Mouse (Mus musculus): ENCODE data around the gene Hist1h3c. TPM values are rescaled to one million over a fixed set of nuclear protein-coding genes. Genes with fewer than 3 reads are reported as not detected.
"Not testable (repeated sequence)": the region's sequence is repeated elsewhere in the genome, so short reads cannot be mapped to it uniquely, and the experiment has no call there.

The Hist1h3c gene
- polyA plus RNA-seq, 1 experiment from 2014 or later, result 7.9 TPM

GRCm38 (mm10) chr13:23709714-23710373 is 35.6 kb downstream of the Hist1h3c start:
- H3K27me3 ChIP-seq, result peaks cover 11% of the 10 kb centered on the region; the same call in 1 of the 2 replicates

DNA sequence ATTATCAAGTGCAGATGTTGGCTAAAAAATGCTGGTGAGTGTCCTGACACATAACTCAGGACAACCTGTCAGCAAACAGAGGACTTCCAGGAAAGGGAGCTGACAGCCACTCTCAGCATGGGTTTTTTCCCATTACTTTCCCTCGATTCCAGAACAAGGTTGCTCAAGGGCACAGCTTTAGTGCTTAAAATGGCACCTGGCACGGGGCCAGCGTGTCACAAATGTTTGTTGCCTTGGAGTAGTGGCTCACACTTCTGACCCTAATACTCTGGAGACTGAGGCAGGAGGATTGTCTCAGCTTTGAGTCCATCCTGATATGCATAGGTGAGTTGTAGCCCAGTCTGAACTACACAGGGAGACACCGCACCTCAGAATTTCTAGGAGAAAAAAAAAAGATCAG is 36.7 kb downstream of the Hist1h3c start:
- no peaks in the 10 kb centered on the region for H3K36me3 ChIP-seq
- peaks cover 16% of the 10 kb centered on the region for H3K4me1 ChIP-seq
- H3K9me3 ChIP-seq, result no peaks in the 10 kb centered on the region
- WGBS, result 84% methylated on average over 4 of the region's 4 CpGs
- H3K27ac ChIP-seq (replicated peaks), result no peak overlapping the region
- no peak overlapping the region for H3K9ac ChIP-seq (replicated peaks)
- H3K4me2 ChIP-seq (replicated peaks), result no peak overlapping the region
- no peak overlapping the region for H3K4me3 ChIP-seq
- peaks cover 11% of the 10 kb centered on the region; the same call in 1 of the 2 replicates for H3K27me3 ChIP-seq
- no peak for ATAC-seq (ENCODE audit: low FRiP score, low read depth)

More at GRCm38 (mm10) chr13:23709714-23710373, 35.6 kb downstream of the Hist1h3c start:
- H3K4me1 ChIP-seq, result peaks cover 16% of the 10 kb centered on the region
- ATAC-seq (ENCODE audit: low FRiP score, low read depth), result no peak
- H3K27ac ChIP-seq (replicated peaks), result no peak overlapping the region
- peak overlapping the region; percentile 37; the same call in 1 of the 2 replicates for H3K9ac ChIP-seq (replicated peaks)
- WGBS, result 23% methylated on average over 11 of the region's 15 CpGs
- no peaks in the 10 kb centered on the region for H3K9me3 ChIP-seq
- no peaks in the 10 kb centered on the region for H3K36me3 ChIP-seq
- peak overlapping the region; percentile 34 for H3K4me3 ChIP-seq
- H3K4me2 ChIP-seq (replicated peaks), result peak overlapping the region; percentile 57

DNA sequence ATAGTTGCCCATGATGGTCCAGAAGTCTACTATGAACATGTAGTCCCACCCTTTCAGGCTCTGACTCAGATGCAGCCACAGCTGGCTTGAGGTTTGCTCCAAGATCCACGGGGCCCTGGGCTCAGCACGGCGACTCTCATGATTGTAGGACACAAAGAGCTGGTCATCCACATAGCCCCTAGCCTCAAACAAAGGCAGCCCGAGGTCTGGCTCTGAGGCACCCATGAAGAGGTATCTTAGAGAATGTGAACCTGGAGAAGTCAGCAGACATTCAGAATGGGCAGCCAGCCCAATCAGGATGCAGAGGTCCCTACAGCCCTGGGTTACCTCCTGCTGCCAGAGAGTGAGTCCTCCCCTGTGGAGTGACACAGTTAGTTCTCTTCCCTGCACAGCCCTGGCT is 37.4 kb downstream of the Hist1h3c start:
- H3K4me3 ChIP-seq, result no peak overlapping the region
- H3K27ac ChIP-seq (replicated peaks), result no peak overlapping the region
- peaks cover 16% of the 10 kb centered on the region for H3K4me1 ChIP-seq
- H3K4me2 ChIP-seq (replicated peaks), result no peak overlapping the region
- H3K27me3 ChIP-seq, result peaks cover 11% of the 10 kb centered on the region; the same call in 1 of the 2 replicates
- ATAC-seq (ENCODE audit: low FRiP score, low read depth), result no peak
- WGBS, result 79% methylated on average over 4 of the region's 4 CpGs
- no peaks in the 10 kb centered on the region for H3K36me3 ChIP-seq
- H3K9me3 ChIP-seq, result no peaks in the 10 kb centered on the region
- H3K9ac ChIP-seq (replicated peaks), result no peak overlapping the region

DNA sequence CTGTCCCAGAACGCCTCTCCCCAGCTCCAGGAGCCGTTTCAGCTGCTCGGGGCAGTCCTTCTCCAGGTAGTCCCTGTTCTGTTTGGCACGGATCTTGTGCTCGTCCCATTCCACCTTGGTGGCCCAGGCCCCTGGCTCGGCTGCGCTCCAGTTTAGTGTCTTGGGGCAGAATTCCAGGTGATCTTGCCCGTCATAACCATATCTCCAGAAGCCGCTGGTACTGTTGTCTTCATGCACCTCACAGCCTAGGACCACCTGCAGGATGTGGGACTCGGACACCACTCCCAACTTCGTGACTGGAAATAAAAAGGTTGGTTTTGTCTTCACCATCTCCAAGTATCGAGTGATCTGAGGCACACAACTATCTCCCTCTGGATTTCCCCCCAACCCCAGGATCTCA is 38.6 kb downstream of the Hist1h3c start:
- no peak overlapping the region for H3K9ac ChIP-seq (replicated peaks)
- H3K27ac ChIP-seq (replicated peaks), result no peak overlapping the region
- 94% methylated on average over 12 of the region's 12 CpGs for WGBS
- H3K9me3 ChIP-seq, result no peaks in the 10 kb centered on the region
- H3K4me1 ChIP-seq, result peaks cover 16% of the 10 kb centered on the region
- peaks cover 11% of the 10 kb centered on the region; the same call in 1 of the 2 replicates for H3K27me3 ChIP-seq
- no peak overlapping the region for H3K4me2 ChIP-seq (replicated peaks)
- ATAC-seq (ENCODE audit: low FRiP score, low read depth), result no peak
- H3K4me3 ChIP-seq, result no peak overlapping the region
- H3K36me3 ChIP-seq, result no peaks in the 10 kb centered on the region

- no peak for ATAC-seq (ENCODE audit: low FRiP score, low read depth)
- peaks cover 16% of the 10 kb centered on the region for H3K4me1 ChIP-seq
- no peak overlapping the region for H3K27ac ChIP-seq (replicated peaks)
- H3K4me2 ChIP-seq (replicated peaks), result no peak overlapping the region
- H3K27me3 ChIP-seq, result peaks cover 6% of the 10 kb centered on the region; the same call in 1 of the 2 replicates
- H3K36me3 ChIP-seq, result no peaks in the 10 kb centered on the region
- no peak overlapping the region for H3K9ac ChIP-seq (replicated peaks)
- no peaks in the 10 kb centered on the region for H3K9me3 ChIP-seq
- H3K4me3 ChIP-seq, result no peak overlapping the region
- 92% methylated on average over 7 of the region's 7 CpGs for WGBS
Observed at GRCm38 (mm10) chr13:23705751-23706356, 39.5 kb downstream of the Hist1h3c start.

DNA sequence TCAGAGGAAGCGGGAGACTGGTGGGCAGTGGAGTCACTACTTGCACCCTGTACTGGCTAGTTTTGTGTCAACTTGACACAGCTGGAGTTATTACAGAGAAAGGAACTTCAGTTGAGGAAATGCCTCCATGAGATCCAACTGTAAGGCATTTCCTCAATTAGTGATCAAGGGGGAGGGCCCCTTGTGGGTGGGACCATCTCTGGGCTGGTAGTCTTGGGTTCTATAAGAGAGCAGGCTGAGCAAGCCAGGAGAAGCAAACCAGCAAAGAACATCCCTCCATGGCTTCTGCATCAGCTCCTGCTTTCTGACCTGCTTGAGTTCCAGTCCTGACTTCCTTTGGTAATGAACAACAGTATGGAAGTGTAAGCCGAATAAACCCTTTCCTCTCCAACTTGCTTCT is 42.6 kb downstream of the Hist1h3c start:
- not testable (repeated sequence) for H3K4me2 ChIP-seq (replicated peaks); H3K9me3 ChIP-seq; H3K4me1 ChIP-seq; H3K27ac ChIP-seq (replicated peaks); H3K9ac ChIP-seq (replicated peaks); ATAC-seq (ENCODE audit: low FRiP score, low read depth); H3K36me3 ChIP-seq; H3K4me3 ChIP-seq; H3K27me3 ChIP-seq
- WGBS, result 90% methylated on average over 2 of the region's 2 CpGs

GRCm38 (mm10) chr13:23702220-23702619 is 43.2 kb downstream of the Hist1h3c start:
- no peak overlapping the region for H3K4me2 ChIP-seq (replicated peaks)
- H3K27ac ChIP-seq (replicated peaks), result no peak overlapping the region
- H3K4me1 ChIP-seq, result 0 out of 2 replicates have a peak, but pooled peaks cover 5% of the 10 kb centered on the region
- no peak overlapping the region for H3K4me3 ChIP-seq
- no peaks in the 10 kb centered on the region for H3K9me3 ChIP-seq
- no peaks in the 10 kb centered on the region for H3K27me3 ChIP-seq
- ATAC-seq (ENCODE audit: low FRiP score, low read depth), result no peak
- H3K9ac ChIP-seq (replicated peaks), result no peak overlapping the region
- no peaks in the 10 kb centered on the region for H3K36me3 ChIP-seq
- WGBS, result 87% methylated on average over 4 of the region's 4 CpGs

DNA sequence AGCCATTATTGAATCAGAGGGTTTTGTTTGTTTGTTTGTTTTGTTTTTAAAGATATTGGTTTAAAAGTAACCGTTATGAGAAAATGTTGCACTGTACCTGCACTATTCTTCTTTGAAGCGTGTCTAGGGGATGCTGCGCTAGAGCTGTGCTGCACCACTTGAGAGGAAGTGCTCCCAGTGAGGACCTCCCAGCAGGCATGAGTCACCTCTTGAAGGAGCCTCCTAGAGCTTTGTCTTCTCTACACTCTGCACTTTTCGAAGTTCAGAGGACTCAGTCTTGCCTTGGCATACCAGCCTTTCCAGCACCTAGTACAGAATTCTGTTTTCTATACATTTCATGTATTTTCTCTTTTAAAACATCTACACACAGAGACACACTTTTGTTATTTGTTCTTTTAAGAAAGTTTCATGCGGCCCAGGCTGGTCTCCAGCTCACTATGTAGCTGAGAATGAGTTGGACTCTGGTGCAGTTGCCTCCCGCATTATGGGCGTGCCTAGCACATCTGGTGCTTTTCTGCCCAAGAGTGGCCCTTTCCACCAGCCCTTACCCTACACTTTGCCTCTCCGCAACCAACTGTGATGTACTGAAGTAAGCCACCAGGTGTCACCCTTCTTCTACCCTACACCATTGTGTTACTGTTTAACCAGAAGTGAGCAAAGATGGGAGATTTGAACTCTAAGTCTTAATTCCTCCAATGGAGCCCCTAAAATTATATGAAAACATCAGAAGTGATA is 44.4 kb downstream of the Hist1h3c start:
- 32% methylated on average over 8 of the region's 8 CpGs for WGBS
- no peaks in the 10 kb centered on the region for H3K9me3 ChIP-seq
- H3K9ac ChIP-seq (replicated peaks), result no peak overlapping the region
- H3K4me2 ChIP-seq (replicated peaks), result no peak overlapping the region
- H3K4me3 ChIP-seq, result no peak overlapping the region
- 0 out of 2 replicates have a peak, but pooled peaks cover 5% of the 10 kb centered on the region for H3K4me1 ChIP-seq
- H3K27ac ChIP-seq (replicated peaks), result no peak overlapping the region
- peak; percentile 48 for ATAC-seq (ENCODE audit: low FRiP score, low read depth)
- H3K27me3 ChIP-seq, result no peaks in the 10 kb centered on the region
- no peaks in the 10 kb centered on the region for H3K36me3 ChIP-seq

DNA sequence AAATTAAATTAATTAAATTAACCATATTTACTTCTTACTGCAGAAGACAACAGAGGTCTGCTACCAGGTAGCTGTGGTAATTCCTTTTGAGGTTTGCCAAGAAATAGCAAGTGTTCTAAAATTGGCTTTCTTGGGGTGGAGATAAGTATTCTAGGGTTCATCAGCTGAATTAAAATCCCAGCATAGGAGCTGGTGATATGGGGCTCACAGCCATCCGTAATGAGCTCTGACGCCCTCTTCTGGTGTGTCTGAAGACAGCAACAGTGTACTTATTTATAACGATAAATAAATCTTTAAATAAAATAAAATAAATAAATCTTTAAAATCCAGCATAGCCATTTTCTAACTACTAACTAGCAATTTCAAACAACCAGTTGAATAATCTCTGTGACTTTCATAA is 45.6 kb downstream of the Hist1h3c start:
- no peaks in the 10 kb centered on the region for H3K27me3 ChIP-seq
- no peaks in the 10 kb centered on the region for H3K36me3 ChIP-seq
- H3K4me1 ChIP-seq, result 0 out of 2 replicates have a peak, but pooled peaks cover 5% of the 10 kb centered on the region
- WGBS, result 74% methylated on average over 3 of the region's 3 CpGs
- H3K4me3 ChIP-seq, result no peak overlapping the region
- H3K27ac ChIP-seq (replicated peaks), result no peak overlapping the region
- H3K9me3 ChIP-seq, result no peaks in the 10 kb centered on the region
- ATAC-seq (ENCODE audit: low FRiP score, low read depth), result no peak
- no peak overlapping the region for H3K9ac ChIP-seq (replicated peaks)
- H3K4me2 ChIP-seq (replicated peaks), result no peak overlapping the region

DNA sequence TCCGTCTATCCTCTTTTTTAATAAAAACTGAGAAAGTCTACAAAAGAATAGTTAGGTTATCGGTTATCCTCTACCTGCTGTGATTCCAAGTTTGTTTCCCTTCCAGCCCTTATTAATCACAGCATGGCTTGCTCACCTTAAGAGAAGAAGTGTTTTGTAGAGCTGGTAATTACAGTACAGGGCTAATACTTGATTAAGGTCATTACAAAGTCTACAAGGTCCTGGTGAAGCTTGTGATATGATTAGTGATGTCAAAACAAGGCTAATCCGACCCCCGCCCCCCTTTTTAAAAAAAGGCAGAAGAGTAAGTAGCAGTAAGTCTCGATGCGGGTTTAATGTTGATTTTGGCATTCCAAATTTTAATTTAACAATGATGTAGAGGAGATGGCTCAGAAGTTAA is 46.4 kb downstream of the Hist1h3c start:
- WGBS, result 56% methylated on average over 6 of the region's 6 CpGs
- Histone ChIP-seq H3K9me3 (no peaks in the 10 kb centered on the region), H3K27me3 (no peaks in the 10 kb centered on the region), H3K36me3 (no peaks in the 10 kb centered on the region), H3K4me1 (0 out of 2 replicates have a peak, but pooled peaks cover 5% of the 10 kb centered on the region), H3K4me2 (replicated peaks) (peak overlapping the region; percentile 77; the same call in 1 of the 2 replicates), H3K9ac (replicated peaks) (no peak overlapping the region), H3K4me3 (no peak overlapping the region; the same call in 1 of the 2 replicates), H3K27ac (replicated peaks) (peak overlapping the region; percentile 92)
- ATAC-seq (ENCODE audit: low FRiP score, low read depth), result no peak

DNA sequence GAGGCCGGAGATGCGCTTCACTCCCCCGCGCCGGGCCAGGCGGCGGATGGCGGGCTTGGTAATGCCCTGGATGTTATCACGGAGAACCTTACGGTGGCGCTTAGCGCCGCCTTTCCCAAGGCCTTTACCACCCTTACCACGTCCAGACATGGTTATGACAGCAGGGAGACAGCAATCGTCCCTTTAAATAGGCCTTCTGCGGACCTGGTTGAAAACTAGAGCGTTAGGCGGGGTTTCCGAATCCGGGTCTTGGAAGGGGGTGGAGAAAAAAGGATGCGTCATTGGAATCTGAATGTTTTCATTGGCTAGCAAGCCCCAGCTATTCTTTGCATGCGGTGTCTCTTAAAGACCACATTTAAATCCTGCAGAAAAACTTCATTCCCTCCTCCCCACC is 47.1 kb downstream of the Hist1h3c start, which contains the start of gene Hist1h4c:
TSS of gene Hist1h4c (minus strand) at position 155 of the 394 bp plus-strand sequence.
- no peaks in the 10 kb centered on the region for H3K36me3 ChIP-seq
- H3K4me3 ChIP-seq, result peak within 1 kb of the TSS; percentile 47
- H3K27me3 ChIP-seq, result no peaks in the 10 kb centered on the region
- H3K27ac ChIP-seq (replicated peaks), result peak within 1 kb of the TSS; percentile 92
- no peaks in the 10 kb centered on the region for H3K9me3 ChIP-seq
- H3K4me2 ChIP-seq (replicated peaks), result peak within 1 kb of the TSS; percentile 77
- 0% methylated on average over 18 of the region's 22 CpGs for WGBS
- 0 out of 2 replicates have a peak, but pooled peaks cover 5% of the 10 kb centered on the region for H3K4me1 ChIP-seq
- peak; percentile 95 for ATAC-seq (ENCODE audit: low FRiP score, low read depth)
- peak within 1 kb of the TSS; percentile 65 for H3K9ac ChIP-seq (replicated peaks)

Measured in midbrain, embryonic 12.5 days (tissue).